18 mouse cellular contexts compared by ENCODE assay signal in the genomic region with DNA sequence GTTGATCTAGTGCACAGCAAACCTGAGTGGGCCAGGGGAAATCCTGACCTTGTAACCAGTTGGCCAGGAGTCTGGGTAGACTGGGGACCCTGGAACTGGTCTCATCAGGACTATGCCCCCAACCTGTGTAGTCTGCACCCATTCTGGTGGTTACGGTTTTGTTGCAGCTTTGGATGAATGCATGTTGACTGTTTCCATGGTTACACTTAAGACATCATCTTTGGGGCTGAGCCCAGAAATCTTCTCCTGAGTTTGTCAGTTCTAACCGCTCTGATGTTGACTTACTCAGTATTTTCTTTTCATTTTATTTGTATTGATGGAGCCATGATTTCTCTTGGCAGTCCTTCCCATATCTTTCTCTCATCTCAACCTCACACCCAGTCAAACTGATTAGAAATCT. TPM values are rescaled to one million over a fixed set of nuclear protein-coding genes. Genes with fewer than 3 reads are reported as not detected.
DNase-seq lines count a peak whose midpoint lies in the region; ATAC-seq lines count a peak whose summit lies in the region.
"Had no signal": no experiment of that assay in that cellular context is flagged by ENCODE, and none has a peak within 500 bp of the region (broad histone marks: within the 10 kb centered on the region; RNA-seq: fewer than 3 reads in every experiment).

No protein-coding gene starts in this region.

- peaks cover 9% of the 10 kb centered on the region for H3K4me1 ChIP-seq in forebrain, embryonic 16.5 days (replicated peaks; ENCODE audit: control insufficient read depth, insufficient read depth, low read length)
- peaks cover 7% of the 10 kb centered on the region for H3K4me1 ChIP-seq in forebrain, embryonic 12.5 days

- H3K9me3 ChIP-seq in forebrain, embryonic 16.5 days (ENCODE audit: control insufficient read depth, low read length), result 0 out of 2 replicates have a peak, but pooled peaks cover 2% of the 10 kb centered on the region
- 0 out of 2 replicates have a peak, but pooled peaks cover 4% of the 10 kb centered on the region for H3K9me3 ChIP-seq in forebrain, embryonic 12.5 days
- H3K9me3 ChIP-seq: embryonic facial prominence, embryonic 12.5 days; forebrain, embryonic 15.5 days had no signal

- WGBS in forebrain, embryonic 16.5 days, result 59% methylated on average over 2 of the region's 2 CpGs
- WGBS in forebrain, embryonic 12.5 days, result 89% methylated on average over 2 of the region's 2 CpGs

- 0 out of 2 replicates have a peak, but pooled peaks have one; percentile 22 for ATAC-seq in forebrain, embryonic 16.5 days
- no peak for ATAC-seq in forebrain, embryonic 12.5 days (ENCODE audit: low FRiP score)
- ATAC-seq: forebrain, embryonic 15.5 days had no signal

- DNase-seq in adipocyte (ENCODE audit: low spot score), result peak; percentile 24
- peak; percentile 40 for DNase-seq in brain, adult 2 months (ENCODE audit: low read depth, low spot score)
- no peak for DNase-seq in layer of hippocampus, adult 8-10 months (ENCODE audit: low spot score in 2 of 2)
- DNase-seq in right cerebral cortex, postnatal 14 days, result no peak
- DNase-seq: adrenal gland, adult 8-10 months; adrenal gland, postnatal 14 days; adrenal gland, postnatal 36 days; cerebellum, adult 11-12 months; cerebellum, adult 2 months; cerebellum, adult 9-10 months; cerebellum, postnatal 10 days; cerebellum, postnatal 25 days had no signal

- H3K27ac ChIP-seq in forebrain, embryonic 16.5 days (ENCODE audit: low read length), result no peak overlapping the region
- no peak overlapping the region for H3K27ac ChIP-seq in forebrain, embryonic 12.5 days
- H3K27ac ChIP-seq: embryonic facial prominence, embryonic 10.5 days; embryonic facial prominence, embryonic 12.5 days; forebrain, embryonic 15.5 days had no signal

- H3K9ac ChIP-seq in forebrain, embryonic 16.5 days (replicated peaks; ENCODE audit: low read depth, low read length), result no peak overlapping the region
- H3K9ac ChIP-seq in forebrain, embryonic 12.5 days, result no peak overlapping the region
- H3K9ac ChIP-seq: embryonic facial prominence, embryonic 12.5 days; forebrain, embryonic 15.5 days had no signal

- H3K4me2 ChIP-seq in forebrain, embryonic 16.5 days (ENCODE audit: low read length), result no peak overlapping the region
- no peak overlapping the region for H3K4me2 ChIP-seq in forebrain, embryonic 12.5 days
- H3K4me2 ChIP-seq: embryonic facial prominence, embryonic 12.5 days; forebrain, embryonic 15.5 days had no signal

- H3K4me3 ChIP-seq in forebrain, embryonic 16.5 days (replicated peaks; ENCODE audit: low read length), result no peak overlapping the region
- no peak overlapping the region for H3K4me3 ChIP-seq in forebrain, embryonic 12.5 days (replicated peaks)
- H3K4me3 ChIP-seq: embryonic facial prominence, embryonic 10.5 days; embryonic facial prominence, embryonic 12.5 days; forebrain, embryonic 15.5 days had no signal

- H3K36me3 ChIP-seq in forebrain, embryonic 16.5 days (ENCODE audit: control insufficient read depth, insufficient read depth), result peaks cover 15% of the 10 kb centered on the region
- peaks cover 23% of the 10 kb centered on the region for H3K36me3 ChIP-seq in forebrain, embryonic 12.5 days (replicated peaks)

- H3K27me3 ChIP-seq in forebrain, embryonic 16.5 days (replicated peaks; ENCODE audit: control insufficient read depth, insufficient read depth, low read length), result peaks cover 26% of the 10 kb centered on the region
- H3K27me3 ChIP-seq in forebrain, embryonic 12.5 days, result peaks cover 48% of the 10 kb centered on the region

RNA-seq across cellular contexts. Expression of a gene that starts 1.9 kb away (rescaled TPM):
- 0.13 TPM in 1 of 2 replicates, not detected in the other for polyA plus RNA-seq in forebrain, embryonic 16.5 days (2015; fragmentation: Nextera tagmentation; extraction: Ambion mirVana)
- polyA plus RNA-seq in forebrain, embryonic 12.5 days (2016; fragmentation: Nextera tagmentation; extraction: Ambion mirVana), result 0.09 TPM in 1 of 2 replicates, not detected in the other
- total RNA-seq in layer of hippocampus, adult 8-10 months (2022), result 1 to 10 TPM; 4.1 to 5.5 (median 4.4) TPM
- polyA plus RNA-seq: C2C12; embryonic facial prominence, embryonic 10.5 days; forebrain, embryonic 15.5 days had no signal

RNA-seq across cellular contexts. Expression of a gene that starts 19.8 kb away (rescaled TPM):
- 45.4 and 49.5 TPM in 2 replicates for polyA plus RNA-seq in forebrain, embryonic 16.5 days (2015; fragmentation: Nextera tagmentation; extraction: Ambion mirVana)
- polyA plus RNA-seq in forebrain, embryonic 12.5 days (2016; fragmentation: Nextera tagmentation; extraction: Ambion mirVana), result 60.4 and 61.5 TPM in 2 replicates
- 10 to 100 TPM; 22.7 to 25.8 (median 24.1) TPM for total RNA-seq in layer of hippocampus, adult 8-10 months (2022)

RNA-seq across cellular contexts. Expression of a gene that starts 25.5 kb away (rescaled TPM):
- 8.9 and 9.5 TPM in 2 replicates for polyA plus RNA-seq in forebrain, embryonic 16.5 days (2015; fragmentation: Nextera tagmentation; extraction: Ambion mirVana)
- 13.2 and 13.9 TPM in 2 replicates for polyA plus RNA-seq in forebrain, embryonic 12.5 days (2016; fragmentation: Nextera tagmentation; extraction: Ambion mirVana)
- total RNA-seq in layer of hippocampus, adult 8-10 months (2022), result 10 to 100 TPM; 20.6 to 24.1 (median 23.1) TPM

RNA-seq across cellular contexts. Expression of a gene that starts 33.7 kb away (rescaled TPM):
- polyA plus RNA-seq in forebrain, embryonic 16.5 days (2015; fragmentation: Nextera tagmentation; extraction: Ambion mirVana), result 77.9 and 78.6 TPM in 2 replicates
- polyA plus RNA-seq in forebrain, embryonic 12.5 days (2016; fragmentation: Nextera tagmentation; extraction: Ambion mirVana), result 73.8 and 78.2 TPM in 2 replicates
- 10 to 100 TPM; 50.4 to 57.0 (median 54.1) TPM for total RNA-seq in layer of hippocampus, adult 8-10 months (2022)

Comparison
In these comparisons a context has a peak if more than half of its experiments do, and no peak if none do; other contexts are left out.
1. DNase-seq: peak in adipocyte (single experiment) and brain, adult 2 months (single experiment); none in layer of hippocampus, adult 8-10 months (0 of 2) and right cerebral cortex, postnatal 14 days (single experiment).